Mouse (Mus musculus) heart, postnatal 0 days (tissue): Measurements from ENCODE around the gene Sez6. TPM values are rescaled to one million over a fixed set of nuclear protein-coding genes. Genes with fewer than 3 reads are reported as not detected.

Experiments used
- ATAC-seq: fragments of 200-750 bp; cut with Nextera tagmentation; 2 replicates; pipeline ENCODE4 v1.8.0; 2017; ENCODE audit warnings: low read depth, moderate number of reproducible peaks, moderate library complexity; ENCODE audit not compliant: insufficient read depth
- DNase-seq: peaks from one replicate; pipeline ENCODE4 v3.0.0-alpha.2; 2016; ENCODE audit warnings: low spot score
- H3K27ac ChIP-seq: fragments of 300-500 bp; sonication (generic); 2 replicates; pipeline ENCODE4 v1.5.1; 2014; ENCODE audit warnings: low read depth, mild to moderate bottlenecking
- H3K27me3 ChIP-seq: fragments of 300-500 bp; sonication (generic); 2 replicates; pipeline ENCODE4 v1.6.1; 2014; ENCODE audit warnings: low read length, mixed read lengths; ENCODE audit not compliant: control insufficient read depth, insufficient read depth
- H3K36me3 ChIP-seq: fragments of 300-500 bp; sonication (generic); replicated peaks from 2 replicates; pipeline ENCODE4 v1.6.1; 2014; ENCODE audit warnings: low read length, mixed read lengths; ENCODE audit not compliant: control insufficient read depth, insufficient read depth
- H3K4me1 ChIP-seq: fragments of 300-500 bp; sonication (generic); 2 replicates; pipeline ENCODE4 v1.6.1; 2014; ENCODE audit warnings: antibody characterized with exemption; ENCODE audit not compliant: control insufficient read depth, insufficient read depth
- H3K4me2 ChIP-seq: fragments of 300-500 bp; sonication (generic); 2 replicates; pipeline ENCODE4 v1.6.1; 2014; ENCODE audit warnings: low read depth, mild to moderate bottlenecking, low read length, moderate library complexity
- H3K4me3 ChIP-seq: fragments of 300-500 bp; sonication (generic); 2 replicates; pipeline ENCODE4 v1.5.1; 2014; ENCODE audit warnings: low read depth, low read length
- H3K9ac ChIP-seq: fragments of 300-500 bp; sonication (generic); replicated peaks from 2 replicates; pipeline ENCODE4 v1.6.1; 2014; ENCODE audit warnings: low read depth, low read length, mixed read lengths
- H3K9me3 ChIP-seq: fragments of 300-500 bp; sonication (generic); replicated peaks from 2 replicates; pipeline ENCODE4 v1.6.1; 2016; ENCODE audit warnings: low read length; ENCODE audit not compliant: control insufficient read depth
- CTCF ChIP-seq: IDR thresholded peaks from 2 replicates; pipeline ENCODE4 v1.5.1; 2016; ENCODE audit warnings: antibody characterized with exemption, control low read depth, low read depth
- EP300 ChIP-seq: IDR thresholded peaks from 2 replicates; pipeline ENCODE4 v1.6.1; 2016; ENCODE audit warnings: antibody characterized with exemption, low read depth
- WGBS: fragments of 180-500 bp; shearing (Covaris S2); extraction: QIAGEN DNeasy Blood & Tissue Kit; methylation state at CpG from one replicate; pipeline ENCODE4 v1.1.7; 2014; 5-methylcytosine and 5-hydroxymethylcytosine counted together
- polyA plus RNA-seq: library from polyadenylated mRNA; unstranded; fragments of >200 nt; fragmentation: Nextera tagmentation; extraction: Ambion mirVana; gene quantifications from 2 replicates; pipeline ENCODE4 v1.2.1, GENCODE M21; 2015
- total RNA-seq: library from RNA; depleted of rRNA; stranded (reverse); fragments of >200 nt; gene quantifications from 2 replicates; pipeline ENCODE4 v1.2.3, GENCODE M21; 2014; ENCODE audit warnings: low replicate concordance; rRNA removed

Sez6 gene
- total and polyA plus RNA-seq, 2 experiments from 2014 or later, result not detected

DNA sequence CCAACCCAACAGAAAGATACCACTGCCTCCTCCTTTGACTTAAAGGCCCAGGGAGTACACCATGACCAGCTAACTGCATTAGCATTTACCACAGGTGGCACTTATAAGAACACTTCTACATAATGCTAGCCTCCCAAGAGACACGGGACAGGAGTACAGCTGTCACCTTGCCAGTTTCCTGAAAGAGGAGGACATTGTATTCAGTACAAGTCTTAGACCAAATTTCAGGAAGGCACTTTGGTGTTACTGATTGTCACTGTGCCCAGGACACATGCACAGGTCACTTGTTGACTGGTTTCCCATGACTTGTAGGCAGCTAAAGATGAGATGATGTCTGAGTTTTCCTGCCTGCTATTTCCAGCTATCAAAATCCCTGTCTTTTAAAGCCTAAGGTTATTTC is 65.0 kb downstream of the Sez6 start:
- DNase-seq, result no peak
- no peak for ATAC-seq
- Histone ChIP-seq H3K27ac (peak overlapping the region; percentile 43; the same call in 1 of the 2 replicates), H3K9me3 (no peaks in the 10 kb centered on the region), H3K27me3 (no peaks in the 10 kb centered on the region), H3K9ac (no peak overlapping the region), H3K4me3 (no peak overlapping the region), H3K4me2 (no peak overlapping the region), H3K4me1 (peaks cover 7% of the 10 kb centered on the region), H3K36me3 (peaks cover 11% of the 10 kb centered on the region)
- 38% methylated on average over 1 of the region's 1 CpGs for WGBS
- TF ChIP-seq EP300 (no peak), CTCF (no peak)

DNA sequence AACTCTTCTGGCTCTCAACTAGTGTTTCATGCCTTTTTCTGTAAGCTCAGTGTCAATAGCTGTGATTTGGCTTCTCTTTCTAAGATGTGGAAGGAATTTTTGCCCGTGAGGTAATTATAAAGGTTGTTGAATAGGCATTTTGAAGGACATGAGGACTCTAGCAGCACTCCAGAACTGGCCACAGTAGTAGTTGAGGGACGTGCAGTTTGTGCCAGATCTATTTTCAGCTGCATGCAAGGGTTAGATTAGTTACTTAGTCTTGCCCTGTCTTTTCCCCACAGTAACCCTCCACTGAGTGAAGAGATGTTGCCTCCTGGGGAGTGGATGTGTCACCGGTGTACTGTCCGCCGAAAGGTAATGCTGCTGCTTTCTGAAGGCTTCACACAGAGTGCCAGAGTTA is 75.8 kb downstream of the Sez6 start:
- DNase-seq (peak; percentile 67), ATAC-seq (peak; percentile 85)
- Histone ChIP-seq H3K27ac (peak overlapping the region; percentile 95), H3K4me3 (no peak overlapping the region), H3K9ac (no peak overlapping the region), H3K4me1 (peaks cover 11% of the 10 kb centered on the region; the same call in 1 of the 2 replicates), H3K9me3 (no peaks in the 10 kb centered on the region), H3K27me3 (no peaks in the 10 kb centered on the region), H3K36me3 (peaks cover 37% of the 10 kb centered on the region), H3K4me2 (peak overlapping the region; percentile 27)
- TF ChIP-seq CTCF, result no peak
- no peak for TF ChIP-seq EP300
- WGBS, result 48% methylated on average over 5 of the region's 5 CpGs

DNA sequence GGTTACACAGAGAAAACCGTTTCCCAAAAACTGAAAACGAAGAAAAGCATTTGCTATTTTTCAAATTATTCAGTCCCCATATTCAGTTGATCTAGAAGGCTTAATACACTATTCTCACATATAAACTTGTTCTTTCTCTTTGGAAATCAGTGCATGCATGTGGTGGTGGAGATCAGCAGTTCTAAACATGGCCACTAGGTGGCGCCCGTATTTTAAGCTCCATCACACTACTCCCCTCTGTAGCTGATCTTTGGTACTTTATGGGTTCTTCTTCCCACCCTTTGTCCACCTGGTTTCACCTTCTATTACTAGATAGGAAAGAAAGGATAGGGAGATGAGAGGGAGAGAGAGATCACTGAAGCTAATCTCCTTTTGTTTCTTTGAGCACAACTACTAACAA is 89.1 kb downstream of the Sez6 start:
- Histone ChIP-seq H3K9me3 (no peaks in the 10 kb centered on the region), H3K4me1 (no peaks in the 10 kb centered on the region), H3K36me3 (peaks cover 89% of the 10 kb centered on the region), H3K4me2 (no peak overlapping the region), H3K27ac (no peak overlapping the region), H3K4me3 (no peak overlapping the region), H3K9ac (no peak overlapping the region), H3K27me3 (no peaks in the 10 kb centered on the region)
- peak; percentile 79 for ATAC-seq
- TF ChIP-seq EP300 (no peak), CTCF (peak; percentile 86)
- WGBS, result 20% methylated on average over 4 of the region's 4 CpGs
- DNase-seq, result peak; percentile 63

DNA sequence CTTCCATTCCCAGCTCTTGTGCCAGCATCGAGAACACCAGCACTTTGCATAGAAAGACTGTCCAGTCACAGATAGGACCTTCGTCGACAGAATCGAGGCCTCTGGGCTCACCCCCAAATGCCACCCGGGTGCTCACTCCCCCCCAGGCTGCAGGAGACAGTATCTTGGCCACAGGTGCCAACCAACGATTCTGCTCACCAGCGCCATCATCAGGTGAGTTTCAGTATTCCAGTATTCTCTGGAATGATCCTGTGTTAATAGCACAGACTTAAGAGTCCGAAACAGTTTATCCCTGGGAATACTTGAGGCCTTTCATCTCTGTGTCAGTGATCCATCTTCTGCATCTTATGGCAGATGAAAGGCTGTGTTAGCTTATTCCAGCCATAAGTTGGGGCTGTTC is 93.0 kb downstream of the Sez6 start:
- Histone ChIP-seq H3K9me3 (no peaks in the 10 kb centered on the region), H3K4me1 (no peaks in the 10 kb centered on the region), H3K4me3 (no peak overlapping the region), H3K4me2 (no peak overlapping the region), H3K36me3 (peaks cover 87% of the 10 kb centered on the region), H3K9ac (no peak overlapping the region), H3K27me3 (no peaks in the 10 kb centered on the region), H3K27ac (no peak overlapping the region)
- ATAC-seq, result no peak
- TF ChIP-seq CTCF (peak; percentile 34; the same call in 1 of the 2 replicates), EP300 (no peak)
- DNase-seq, result no peak
- 79% methylated on average over 8 of the region's 8 CpGs for WGBS

Other genes with a start within 250 kb of the Sez6 start
- 30.5 and 55.1 TPM in 2 replicates for gene Nufip2, start 244.6 kb upstream of the Sez6 start, total RNA-seq
- 3.0 and 3.5 TPM in 2 replicates for gene Nufip2, start 244.6 kb upstream of the Sez6 start, polyA plus RNA-seq
- not detected in 2 replicates for gene Cryba1, start 205.5 kb upstream of the Sez6 start, total RNA-seq
- gene Cryba1, start 205.5 kb upstream of the Sez6 start, polyA plus RNA-seq, result not detected in 2 replicates
- gene Myo18a, start 167.6 kb upstream of the Sez6 start, total RNA-seq, result 181 and 218 TPM in 2 replicates
- gene Myo18a, start 167.6 kb upstream of the Sez6 start, polyA plus RNA-seq, result 80.0 and 82.5 TPM in 2 replicates
- not detected in 2 replicates for gene Gm10277, start 143.1 kb upstream of the Sez6 start, total RNA-seq
- 0.41 and 0.52 TPM in 2 replicates for gene Gm10277, start 143.1 kb upstream of the Sez6 start, polyA plus RNA-seq
- 2.4 and 3.7 TPM in 2 replicates for gene Pipox, start 36.7 kb upstream of the Sez6 start, total RNA-seq
- gene Pipox, start 36.7 kb upstream of the Sez6 start, polyA plus RNA-seq, result 2.6 and 3.1 TPM in 2 replicates
- gene Phf12, start 52.0 kb downstream of the Sez6 start, total RNA-seq, result 19.2 and 25.1 TPM in 2 replicates
- 5.6 and 7.3 TPM in 2 replicates for gene Phf12, start 52.0 kb downstream of the Sez6 start, polyA plus RNA-seq
- 7.3 and 9.4 TPM in 2 replicates for gene Dhrs13, start 101.5 kb downstream of the Sez6 start, total RNA-seq
- gene Dhrs13, start 101.5 kb downstream of the Sez6 start, polyA plus RNA-seq, result 7.7 and 8.6 TPM in 2 replicates
- gene Flot2, start 107.1 kb downstream of the Sez6 start, total RNA-seq, result 77.9 and 111 TPM in 2 replicates
- 91.3 and 95.0 TPM in 2 replicates for gene Flot2, start 107.1 kb downstream of the Sez6 start, polyA plus RNA-seq
- gene Eral1, start 149.6 kb downstream of the Sez6 start, total RNA-seq, result 33.5 and 40.8 TPM in 2 replicates
- 19.7 TPM in 2 replicates for gene Eral1, start 149.6 kb downstream of the Sez6 start, polyA plus RNA-seq
- gene Fam222b, start 163.9 kb downstream of the Sez6 start, total RNA-seq, result 10.8 and 24.6 TPM in 2 replicates
- gene Fam222b, start 163.9 kb downstream of the Sez6 start, polyA plus RNA-seq, result 11.1 TPM in 2 replicates
- 25.1 and 42.6 TPM in 2 replicates for gene Traf4, start 234.8 kb downstream of the Sez6 start, total RNA-seq
- 21.2 and 22.9 TPM in 2 replicates for gene Traf4, start 234.8 kb downstream of the Sez6 start, polyA plus RNA-seq
- gene Nek8, start 245.9 kb downstream of the Sez6 start, total RNA-seq, result 24.6 and 27.2 TPM in 2 replicates
- 8.1 and 9.1 TPM in 2 replicates for gene Nek8, start 245.9 kb downstream of the Sez6 start, polyA plus RNA-seq
- 19.9 and 24.1 TPM in 2 replicates for gene Tlcd1, start 245.9 kb downstream of the Sez6 start, total RNA-seq
- 15.1 and 16.8 TPM in 2 replicates for gene Tlcd1, start 245.9 kb downstream of the Sez6 start, polyA plus RNA-seq